22 mouse cellular contexts compared by ENCODE assay signal in the genomic region with DNA sequence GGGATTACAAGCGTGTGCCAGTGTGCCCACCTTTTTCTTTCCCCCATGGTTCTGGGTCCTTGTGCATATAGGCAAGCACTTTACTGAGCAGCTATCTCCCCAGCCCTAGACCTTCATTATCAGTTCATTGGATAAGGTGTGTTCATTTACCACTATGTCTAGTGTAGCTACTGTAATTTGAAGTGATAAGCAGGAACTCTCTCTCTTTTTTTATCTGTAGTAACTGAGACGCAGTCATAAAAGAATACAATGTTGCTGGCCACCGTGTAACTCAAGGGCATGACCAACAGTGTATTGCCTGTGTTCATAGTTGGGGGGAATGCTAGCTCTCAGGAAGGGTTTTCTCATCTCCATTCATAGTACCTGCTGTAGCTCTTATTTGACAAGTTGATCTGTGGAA. TPM values are rescaled to one million over a fixed set of nuclear protein-coding genes. Genes with fewer than 3 reads are reported as not detected.
DNase-seq lines count a peak whose midpoint lies in the region; ATAC-seq and TF ChIP-seq lines count a peak whose summit lies in the region.
"Had no signal": no experiment of that assay in that cellular context is flagged by ENCODE, and none has a peak within 500 bp of the region (broad histone marks: within the 10 kb centered on the region; RNA-seq: fewer than 3 reads in every experiment).

No protein-coding gene starts in this region.

- no peaks in the 10 kb centered on the region for H3K27me3 ChIP-seq in liver, embryonic 11.5 days (replicated peaks; ENCODE audit: control insufficient read depth, insufficient read depth, low read length)
- no peaks in the 10 kb centered on the region for H3K27me3 ChIP-seq in liver, postnatal 0 days (ENCODE audit: insufficient read depth, low read length)
- peaks cover 64% of the 10 kb centered on the region for H3K27me3 ChIP-seq in intestine, postnatal 0 days (replicated peaks; ENCODE audit: control insufficient read depth, insufficient read depth, low read length)
- H3K27me3 ChIP-seq in liver, embryonic 16.5 days (ENCODE audit: control insufficient read depth, insufficient read depth, low read depth, low read length): no peaks in the 10 kb centered on the region
- no peaks in the 10 kb centered on the region for H3K27me3 ChIP-seq in forebrain, embryonic 10.5 days (ENCODE audit: poor library complexity, severe bottlenecking)
- H3K27me3 ChIP-seq: embryonic facial prominence, embryonic 13.5 days; forebrain, embryonic 13.5 days; heart, embryonic 15.5 days; Patski had no signal

- 72% methylated on average over 3 of the region's 3 CpGs for WGBS in liver, embryonic 11.5 days
- 62% methylated on average over 3 of the region's 3 CpGs for WGBS in liver, postnatal 0 days (ENCODE audit: insufficient replicate concordance)
- 55% methylated on average over 3 of the region's 3 CpGs for WGBS in intestine, postnatal 0 days
- 38% methylated on average over 3 of the region's 3 CpGs for whole genome bisulfite sequencing in liver, embryonic 16.5 days (ENCODE audit: insufficient replicate concordance)
- WGBS in forebrain, embryonic 10.5 days: 93% methylated on average over 3 of the region's 3 CpGs

- H3K36me3 ChIP-seq in liver, embryonic 11.5 days (ENCODE audit: control insufficient read depth, insufficient read depth, low read length): 0 out of 2 replicates have a peak, but pooled peaks cover 2% of the 10 kb centered on the region
- H3K36me3 ChIP-seq in liver, postnatal 0 days (replicated peaks; ENCODE audit: insufficient read depth, low read length): 0 out of 2 replicates have a peak, but pooled peaks cover 5% of the 10 kb centered on the region
- H3K36me3 ChIP-seq in intestine, postnatal 0 days (ENCODE audit: control insufficient read depth, insufficient read depth): no peaks in the 10 kb centered on the region
- no peaks in the 10 kb centered on the region for H3K36me3 ChIP-seq in liver, embryonic 16.5 days (ENCODE audit: control insufficient read depth, insufficient read depth)
- peaks cover 45% of the 10 kb centered on the region for H3K36me3 ChIP-seq in forebrain, embryonic 10.5 days (replicated peaks)

- H3K9ac ChIP-seq in liver, embryonic 11.5 days (ENCODE audit: low read depth, low read length): no peak overlapping the region
- H3K9ac ChIP-seq in liver, postnatal 0 days (replicated peaks): no peak overlapping the region
- H3K9ac ChIP-seq in intestine, postnatal 0 days (ENCODE audit: low read depth, low read length): no peak overlapping the region
- no peak overlapping the region for H3K9ac ChIP-seq in liver, embryonic 16.5 days (ENCODE audit: low read depth, low read length)
- H3K9ac ChIP-seq: embryonic facial prominence, embryonic 13.5 days; forebrain, embryonic 13.5 days; forebrain, postnatal 0 days; heart, embryonic 15.5 days had no signal

- H3K4me3 ChIP-seq in liver, embryonic 11.5 days (ENCODE audit: low read depth, low read length): no peak overlapping the region
- H3K4me3 ChIP-seq in liver, postnatal 0 days (ENCODE audit: low read depth, low read length): no peak overlapping the region
- H3K4me3 ChIP-seq in intestine, postnatal 0 days (ENCODE audit: low read depth, low read length): no peak overlapping the region
- H3K4me3 ChIP-seq in liver, embryonic 16.5 days (ENCODE audit: low read depth, low read length): no peak overlapping the region
- H3K4me3 ChIP-seq in forebrain, embryonic 10.5 days: no peak overlapping the region
- no peak overlapping the region for H3K4me3 ChIP-seq in layer of hippocampus, adult 2 months
- H3K4me3 ChIP-seq: embryonic facial prominence, embryonic 13.5 days; forebrain, embryonic 13.5 days; heart, adult 2 months; heart, embryonic 15.5 days; hindbrain, embryonic 10.5 days had no signal

- no peak for TF ChIP-seq EP300 in liver, postnatal 0 days (IDR thresholded peaks at IDR 0.05; ENCODE audit: low read depth)

- no peak for DNase-seq in liver, embryonic 11.5 days (ENCODE audit: low spot score)
- no peak for DNase-seq in liver, postnatal 0 days
- DNase-seq in forebrain, embryonic 10.5 days (ENCODE audit: extremely low spot score, low spot score): no peak
- DNase-seq in layer of hippocampus, adult 2 months (ENCODE audit: low spot score in 2 of 2): no peak
- DNase-seq in urinary bladder, postnatal 10 days (ENCODE audit: low spot score): no peak
- DNase-seq: adrenal gland, postnatal 14 days; cerebellum, adult 18-20 months; cerebellum, adult 9-11 months; cerebellum, postnatal 36 days; forebrain, postnatal 0 days; gastrocnemius, postnatal 14 days; heart, adult 2 months; heart, postnatal 14 days had no signal

- no peak for TF ChIP-seq CTCF in liver, postnatal 0 days (IDR thresholded peaks at IDR 0.05; ENCODE audit: low read depth)
- no peak for TF ChIP-seq CTCF in intestine, postnatal 0 days (IDR thresholded peaks at IDR 0.05; ENCODE audit: low read depth)
- TF ChIP-seq CTCF in layer of hippocampus, adult 2 months (conservative IDR thresholded peaks at IDR 0.05): no peak

- peak; percentile 70; the same call in 1 of the 2 replicates for ATAC-seq in liver, embryonic 11.5 days (replicated peaks; ENCODE audit: low FRiP score)
- no peak for ATAC-seq in liver, postnatal 0 days
- ATAC-seq in intestine, postnatal 0 days: peak; percentile 43; the same call in 1 of the 2 replicates
- ATAC-seq in liver, embryonic 16.5 days (ENCODE audit: low read depth): peak; percentile 60
- ATAC-seq: activated CD4-positive, CD25-positive, alpha-beta regulatory T cell, adult 4 months; forebrain, embryonic 13.5 days; forebrain, postnatal 0 days; Patski had no signal

- H3K4me2 ChIP-seq in liver, embryonic 11.5 days: no peak overlapping the region
- no peak overlapping the region for H3K4me2 ChIP-seq in liver, postnatal 0 days (ENCODE audit: low read depth, low read length)
- H3K4me2 ChIP-seq in intestine, postnatal 0 days (replicated peaks; ENCODE audit: low read depth): no peak overlapping the region
- no peak overlapping the region for H3K4me2 ChIP-seq in liver, embryonic 16.5 days (ENCODE audit: low read depth, low read length)
- H3K4me2 ChIP-seq: embryonic facial prominence, embryonic 13.5 days; forebrain, embryonic 13.5 days; heart, embryonic 11.5 days; heart, embryonic 15.5 days had no signal

- peak overlapping the region; percentile 52 for H3K27ac ChIP-seq in liver, embryonic 11.5 days (ENCODE audit: low read depth, low read length)
- H3K27ac ChIP-seq in liver, postnatal 0 days (ENCODE audit: low read depth): no peak overlapping the region
- H3K27ac ChIP-seq in intestine, postnatal 0 days (ENCODE audit: low read depth, low read length): no peak overlapping the region
- H3K27ac ChIP-seq in liver, embryonic 16.5 days (ENCODE audit: low read length): no peak overlapping the region; the same call in 1 of the 2 replicates
- H3K27ac ChIP-seq in forebrain, embryonic 10.5 days: no peak overlapping the region
- H3K27ac ChIP-seq in layer of hippocampus, adult 2 months: no peak overlapping the region
- H3K27ac ChIP-seq: embryonic facial prominence, embryonic 13.5 days; forebrain, embryonic 13.5 days; heart, adult 2 months; heart, embryonic 15.5 days; hindbrain, embryonic 10.5 days had no signal

- H3K9me3 ChIP-seq in liver, embryonic 11.5 days (ENCODE audit: control insufficient read depth, low read length): no peaks in the 10 kb centered on the region
- no peaks in the 10 kb centered on the region for H3K9me3 ChIP-seq in liver, postnatal 0 days (ENCODE audit: low read length)
- no peaks in the 10 kb centered on the region for H3K9me3 ChIP-seq in intestine, postnatal 0 days (ENCODE audit: control insufficient read depth)
- no peaks in the 10 kb centered on the region for H3K9me3 ChIP-seq in liver, embryonic 16.5 days (replicated peaks; ENCODE audit: control insufficient read depth, low read length)
- peaks cover 7% of the 10 kb centered on the region; the same call in 1 of the 2 replicates for H3K9me3 ChIP-seq in forebrain, embryonic 10.5 days
- H3K9me3 ChIP-seq: embryonic facial prominence, embryonic 13.5 days; forebrain, embryonic 13.5 days; heart, embryonic 15.5 days had no signal

- H3K4me1 ChIP-seq in liver, embryonic 11.5 days (replicated peaks; ENCODE audit: control insufficient read depth, insufficient read depth, low read length): peaks cover 21% of the 10 kb centered on the region
- peaks cover 9% of the 10 kb centered on the region; the same call in 1 of the 2 replicates for H3K4me1 ChIP-seq in liver, postnatal 0 days (ENCODE audit: insufficient read depth)
- no peaks in the 10 kb centered on the region for H3K4me1 ChIP-seq in intestine, postnatal 0 days (replicated peaks; ENCODE audit: control insufficient read depth, insufficient read depth, low read length)
- H3K4me1 ChIP-seq in liver, embryonic 16.5 days (ENCODE audit: control insufficient read depth, low read depth, low read length): peaks cover 21% of the 10 kb centered on the region
- H3K4me1 ChIP-seq in forebrain, embryonic 10.5 days: 0 out of 2 replicates have a peak, but pooled peaks cover 2% of the 10 kb centered on the region
- H3K4me1 ChIP-seq: embryonic facial prominence, embryonic 13.5 days; hindbrain, embryonic 10.5 days had no signal

RNA-seq across cellular contexts. Expression of gene Rangap1, which starts 14.2 kb away (rescaled TPM):
- 134 and 139 TPM in 2 replicates for polyA plus RNA-seq in liver, embryonic 11.5 days (2014; fragmentation: Nextera tagmentation; extraction: Ambion mirVana)
- 31.3 and 38.0 TPM in 2 replicates for polyA plus RNA-seq in liver, postnatal 0 days (2015; fragmentation: Nextera tagmentation; extraction: Ambion mirVana)
- polyA plus RNA-seq in intestine, postnatal 0 days (2015; fragmentation: Nextera tagmentation; extraction: Ambion mirVana): 20.6 and 21.9 TPM in 2 replicates
- 63.6 and 67.3 TPM in 2 replicates for polyA plus RNA-seq in liver, embryonic 16.5 days (2015; fragmentation: Nextera tagmentation; extraction: Ambion mirVana)
- 196 and 198 TPM in 2 replicates for polyA plus RNA-seq in forebrain, embryonic 10.5 days (2016; fragmentation: Nextera tagmentation; extraction: Ambion mirVana)
- 100 to 1,000 TPM; 149 to 162 TPM for total RNA-seq in layer of hippocampus, adult 2 months (2021)

RNA-seq across cellular contexts. Expression of gene Zc3h7b, which starts 14.7 kb away (rescaled TPM):
- polyA plus RNA-seq in liver, embryonic 11.5 days (2014; fragmentation: Nextera tagmentation; extraction: Ambion mirVana): 23.4 and 24.2 TPM in 2 replicates
- polyA plus RNA-seq in liver, postnatal 0 days (2015; fragmentation: Nextera tagmentation; extraction: Ambion mirVana): 3.3 and 4.2 TPM in 2 replicates
- polyA plus RNA-seq in intestine, postnatal 0 days (2015; fragmentation: Nextera tagmentation; extraction: Ambion mirVana): 5.6 and 7.3 TPM in 2 replicates
- 4.1 and 4.6 TPM in 2 replicates for polyA plus RNA-seq in liver, embryonic 16.5 days (2015; fragmentation: Nextera tagmentation; extraction: Ambion mirVana)
- 43.4 and 44.3 TPM in 2 replicates for polyA plus RNA-seq in forebrain, embryonic 10.5 days (2016; fragmentation: Nextera tagmentation; extraction: Ambion mirVana)
- total RNA-seq in layer of hippocampus, adult 2 months (2021): 100 to 1,000 TPM; 140 to 145 TPM

RNA-seq across cellular contexts. Expression of gene Tef, which starts 42.7 kb away (rescaled TPM):
- 12.0 and 12.6 TPM in 2 replicates for polyA plus RNA-seq in liver, embryonic 11.5 days (2014; fragmentation: Nextera tagmentation; extraction: Ambion mirVana)
- polyA plus RNA-seq in liver, postnatal 0 days (2015; fragmentation: Nextera tagmentation; extraction: Ambion mirVana): 14.0 and 16.3 TPM in 2 replicates
- 13.4 and 16.0 TPM in 2 replicates for polyA plus RNA-seq in intestine, postnatal 0 days (2015; fragmentation: Nextera tagmentation; extraction: Ambion mirVana)
- 6.3 and 9.2 TPM in 2 replicates for polyA plus RNA-seq in liver, embryonic 16.5 days (2015; fragmentation: Nextera tagmentation; extraction: Ambion mirVana)
- 13.5 and 13.7 TPM in 2 replicates for polyA plus RNA-seq in forebrain, embryonic 10.5 days (2016; fragmentation: Nextera tagmentation; extraction: Ambion mirVana)
- 100 to 1,000 TPM; 273 to 304 TPM for total RNA-seq in layer of hippocampus, adult 2 months (2021)
